Mouse (Mus musculus) ES-E14 (cell line): ENCODE measurements around the gene Bicdl2. TPM values are rescaled to one million over a fixed set of nuclear protein-coding genes. Genes with fewer than 3 reads are reported as not detected.

Source experiments
- DNase-seq: peaks from one replicate; pipeline ENCODE4 v3.0.0-alpha.2; 2013; ENCODE audit warnings: low read depth, low spot score
- H3K27ac ChIP-seq: 2 replicates; pipeline ENCODE4 v1.5.1; 2012; ENCODE audit warnings: low read depth, mild to moderate bottlenecking, low read length, moderate library complexity, mixed read lengths; ENCODE audit not compliant: poor library complexity, insufficient read depth, severe bottlenecking
- H3K36me3 ChIP-seq: 2 replicates; pipeline ENCODE4 v1.6.1; 2012; ENCODE audit warnings: mild to moderate bottlenecking, low read length, moderate library complexity, mixed read lengths; ENCODE audit not compliant: control insufficient read depth, poor library complexity, insufficient read depth, severe bottlenecking
- H3K4me1 ChIP-seq, 2 experiments: fragments of 150-350 bp in 1 of 2; sonication (generic) in 1 of 2; 2 replicates each; pipeline ENCODE4 v1.6.1; 2012; ENCODE audit warnings: low read length in 2 of 2, mild to moderate bottlenecking in 1 of 2, mixed read lengths in 1 of 2; ENCODE audit not compliant: control insufficient read depth in 2 of 2, insufficient read depth in 2 of 2, poor library complexity in 1 of 2
- H3K4me3 ChIP-seq, 2 experiments: fragments of 150-350 bp in 1 of 2; sonication (generic) in 1 of 2; 2 replicates each; pipeline ENCODE4 v1.5.1; 2012; ENCODE audit warnings: low read length in 2 of 2, low read depth in 1 of 2, mild to moderate bottlenecking in 1 of 2, mixed read lengths in 1 of 2; ENCODE audit not compliant: insufficient read depth in 1 of 2, poor library complexity in 1 of 2, severe bottlenecking in 1 of 2
- H3K9ac ChIP-seq: 2 replicates; pipeline ENCODE4 v1.6.1; 2012; ENCODE audit warnings: low read depth, mild to moderate bottlenecking, low read length, mixed read lengths; ENCODE audit not compliant: poor library complexity, insufficient read depth, severe bottlenecking
- H3K9me3 ChIP-seq: fragments of 150-350 bp; sonication (generic); 2 replicates; pipeline ENCODE4 v1.6.1; 2012; ENCODE audit warnings: low read depth, mild to moderate bottlenecking, low read length; ENCODE audit not compliant: control insufficient read depth, insufficient read depth
- CHD2 ChIP-seq: IDR thresholded peaks from 2 replicates; pipeline ENCODE4 v1.6.1; 2014; ENCODE audit warnings: mild to moderate bottlenecking, low read depth, low read length, inconsistent platforms
- HCFC1 ChIP-seq: IDR thresholded peaks from 2 replicates; pipeline ENCODE4 v1.6.1; 2012; ENCODE audit warnings: low read length, inconsistent platforms, borderline replicate concordance; ENCODE audit not compliant: insufficient read depth
- MAFK ChIP-seq: IDR thresholded peaks from 2 replicates; pipeline ENCODE4 v1.6.1; 2014; ENCODE audit warnings: mild to moderate bottlenecking, low read depth, low read length, inconsistent platforms; ENCODE audit not compliant: insufficient read depth
- ZC3H11A ChIP-seq: IDR thresholded peaks from 2 replicates; pipeline ENCODE4 v1.6.1; 2012; ENCODE audit warnings: low read depth, mild to moderate bottlenecking, inconsistent platforms, low read length, borderline replicate concordance
- ZNF384 ChIP-seq: IDR thresholded peaks from 2 replicates; pipeline ENCODE4 v1.6.1; 2012; ENCODE audit warnings: low read depth, low read length, inconsistent platforms
- in situ Hi-C, 2 experiments: fragments of 600-800 bp; cut with MboI; formaldehyde crosslinking; loops; one replicate each; pipeline ENCODE4 v1.15.1; 2025; ENCODE audit warnings: low sequenced_read_pairs in 2 of 2, inconsistent platforms in 1 of 2; ENCODE audit not compliant: unreplicated experiment in 2 of 2
- total RNA-seq: library from RNA; depleted of rRNA; stranded (reverse); fragments of 300-350 nt; gene quantifications from 2 replicates; pipeline ENCODE4 v1.2.3, GENCODE M21; 2012

Gene Bicdl2
- total RNA-seq, 1 experiment: 1.1 TPM

DNA sequence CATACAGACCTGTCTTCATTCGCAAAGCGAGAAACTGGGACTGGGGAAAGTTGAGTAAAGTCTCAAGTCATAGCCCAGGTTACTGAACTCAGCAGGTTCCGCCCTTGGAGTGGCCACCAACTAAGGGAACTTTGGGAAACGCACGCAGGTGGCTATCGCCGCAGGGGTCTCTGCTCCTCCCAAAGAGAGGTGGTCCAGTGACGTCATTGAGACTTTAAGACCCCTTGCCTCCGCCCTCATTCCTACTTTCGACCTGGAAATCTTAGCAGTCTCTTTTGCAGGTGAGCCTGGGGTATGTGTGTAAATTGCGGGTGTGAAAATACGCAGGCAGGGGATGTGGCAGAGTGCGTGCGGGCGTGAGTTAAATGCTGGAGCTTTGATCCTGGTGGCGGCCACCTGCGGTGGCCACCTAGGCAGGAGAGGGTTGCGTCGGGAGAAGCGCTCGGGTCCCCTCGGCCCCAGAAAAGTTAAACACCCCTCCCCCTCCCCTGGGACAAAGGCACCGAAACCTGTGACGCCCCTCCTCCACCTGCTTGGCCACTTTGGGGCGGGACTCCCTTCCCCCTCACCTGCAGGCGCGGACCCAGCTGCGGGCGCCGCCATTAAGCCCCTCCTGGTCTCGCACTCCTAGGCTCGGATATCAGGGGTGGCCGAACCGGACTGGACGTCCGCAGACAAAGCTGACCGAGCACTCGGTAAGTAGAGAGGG lies 19.0 kb downstream of the Bicdl2 start, which contains the start of gene Cldn6:
Gene Cldn6 (plus strand): TSS at position 123 of the 709 bp plus-strand sequence.
- TF ChIP-seq MAFK (no peak), HCFC1 (no peak), ZNF384 (no peak), ZC3H11A (no peak), CHD2 (no peak)
- Histone ChIP-seq H3K27ac (no peak within 1 kb of the TSS), H3K9ac (peak within 1 kb of the TSS; percentile 67), H3K4me3 (peak within 1 kb of the TSS; percentile 56 to 69), H3K36me3 (peaks cover 8% of the 10 kb centered on the region; the same call in 1 of the 2 replicates), H3K9me3 (no peaks in the 10 kb centered on the region), H3K4me1 (peaks cover 5 to 44% of the 10 kb centered on the region in 2 experiments)
- DNase-seq: no peak
- in situ Hi-C loops: no loop called here

GRCm38 (mm10) chr17:23680336-23680735 lies 20.0 kb downstream of the Bicdl2 start:
- no peak overlapping the region for H3K27ac ChIP-seq
- no peak for DNase-seq
- in situ Hi-C loops: no loop called here
- no peak for TF ChIP-seq MAFK
- TF ChIP-seq CHD2: no peak
- TF ChIP-seq ZNF384: no peak
- TF ChIP-seq HCFC1: no peak
- no peak for TF ChIP-seq ZC3H11A
- H3K36me3 ChIP-seq: peaks cover 6% of the 10 kb centered on the region; the same call in 1 of the 2 replicates
- H3K9me3 ChIP-seq: no peaks in the 10 kb centered on the region
- H3K4me1 ChIP-seq: peaks cover 5 to 44% of the 10 kb centered on the region in 2 experiments
- H3K9ac ChIP-seq: peak overlapping the region; percentile 67
- H3K4me3 ChIP-seq: peak overlapping the region in 1 of 2 experiments; percentile 69; a peak in 3 of 4 replicates

DNA sequence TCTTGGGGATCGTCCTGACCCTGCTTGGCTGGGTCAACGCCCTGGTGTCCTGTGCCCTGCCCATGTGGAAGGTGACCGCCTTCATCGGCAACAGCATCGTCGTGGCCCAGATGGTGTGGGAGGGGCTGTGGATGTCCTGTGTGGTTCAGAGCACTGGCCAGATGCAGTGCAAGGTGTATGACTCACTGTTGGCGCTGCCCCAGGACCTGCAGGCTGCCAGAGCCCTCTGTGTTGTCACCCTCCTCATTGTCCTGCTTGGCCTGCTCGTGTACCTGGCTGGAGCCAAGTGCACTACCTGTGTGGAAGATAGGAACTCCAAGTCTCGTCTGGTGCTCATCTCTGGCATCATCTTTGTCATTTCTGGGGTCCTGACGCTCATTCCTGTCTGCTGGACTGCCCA lies 20.8 kb downstream of the Bicdl2 start:
- Histone ChIP-seq H3K36me3 (peaks cover 6% of the 10 kb centered on the region; the same call in 1 of the 2 replicates), H3K9ac (no peak overlapping the region), H3K27ac (no peak overlapping the region), H3K4me1 (peaks cover 5 to 40% of the 10 kb centered on the region in 2 experiments), H3K9me3 (no peaks in the 10 kb centered on the region), H3K4me3 (no peak overlapping the region)
- no peak for TF ChIP-seq HCFC1
- no peak for TF ChIP-seq ZNF384
- TF ChIP-seq ZC3H11A: no peak
- TF ChIP-seq CHD2: no peak
- TF ChIP-seq MAFK: no peak
- DNase-seq: no peak
- in situ Hi-C loops: no loop called here

DNA sequence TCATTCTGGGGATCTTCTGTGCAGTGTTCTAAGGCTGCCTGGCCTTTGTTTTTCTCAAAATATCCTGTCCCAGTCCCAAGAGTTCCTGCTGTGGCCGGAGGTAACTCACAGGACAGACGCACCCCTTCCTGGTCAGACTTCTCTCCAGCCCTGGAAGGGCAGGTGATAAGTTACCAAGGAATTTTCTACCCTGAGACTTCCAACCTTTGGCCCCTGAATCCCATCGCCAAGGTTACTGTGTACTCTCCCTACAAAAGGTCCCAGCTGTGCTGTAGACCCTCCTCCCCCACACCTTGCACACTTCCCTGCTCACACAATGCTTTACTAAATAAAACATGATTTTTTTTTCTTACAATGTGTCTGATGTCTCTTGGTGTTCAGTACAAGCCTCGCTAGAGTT lies 21.8 kb downstream of the Bicdl2 start:
- no peak for DNase-seq
- no peak overlapping the region for H3K9ac ChIP-seq
- TF ChIP-seq MAFK (no peak), ZNF384 (no peak), CHD2 (no peak), ZC3H11A (no peak), HCFC1 (no peak)
- H3K4me1 ChIP-seq: peaks cover 5 to 37% of the 10 kb centered on the region in 2 experiments
- H3K4me3 ChIP-seq: no peak overlapping the region
- in situ Hi-C loops: no loop called here
- no peak overlapping the region for H3K27ac ChIP-seq
- H3K36me3 ChIP-seq: peaks cover 6% of the 10 kb centered on the region; the same call in 1 of the 2 replicates
- H3K9me3 ChIP-seq: no peaks in the 10 kb centered on the region
